Mouse (Mus musculus): Measurements from ENCODE around the gene Sash3. TPM values are rescaled to one million over a fixed set of nuclear protein-coding genes. Genes with fewer than 3 reads are reported as not detected.

Sash3 gene
- 2.3 and 2.7 TPM in 2 replicates for polyA plus RNA-seq (2015; fragmentation: Nextera tagmentation; extraction: Ambion mirVana)

DNA sequence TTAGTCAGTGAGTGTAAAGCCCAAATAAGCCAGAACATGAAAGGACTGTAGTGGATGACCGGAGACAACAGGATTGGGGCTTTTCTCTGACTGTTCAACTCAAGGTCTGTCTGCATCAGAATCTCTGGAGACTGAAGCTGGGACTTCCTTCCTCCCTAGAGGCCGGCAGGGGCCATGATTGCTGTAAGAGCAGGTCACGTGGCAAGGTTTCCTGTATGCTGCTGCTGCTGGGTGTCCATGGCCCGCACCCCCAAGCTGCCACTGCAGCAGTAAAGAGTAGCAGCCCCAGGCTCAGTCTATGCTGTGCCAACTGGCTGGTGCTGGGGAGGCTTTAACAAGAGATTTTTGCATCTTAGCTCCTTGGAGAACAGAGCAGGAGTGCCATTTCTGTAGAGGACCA lies at the start of gene Sash3:
Gene Sash3 (plus strand): TSS at position 175 of the 400 bp plus-strand sequence.

DNA sequence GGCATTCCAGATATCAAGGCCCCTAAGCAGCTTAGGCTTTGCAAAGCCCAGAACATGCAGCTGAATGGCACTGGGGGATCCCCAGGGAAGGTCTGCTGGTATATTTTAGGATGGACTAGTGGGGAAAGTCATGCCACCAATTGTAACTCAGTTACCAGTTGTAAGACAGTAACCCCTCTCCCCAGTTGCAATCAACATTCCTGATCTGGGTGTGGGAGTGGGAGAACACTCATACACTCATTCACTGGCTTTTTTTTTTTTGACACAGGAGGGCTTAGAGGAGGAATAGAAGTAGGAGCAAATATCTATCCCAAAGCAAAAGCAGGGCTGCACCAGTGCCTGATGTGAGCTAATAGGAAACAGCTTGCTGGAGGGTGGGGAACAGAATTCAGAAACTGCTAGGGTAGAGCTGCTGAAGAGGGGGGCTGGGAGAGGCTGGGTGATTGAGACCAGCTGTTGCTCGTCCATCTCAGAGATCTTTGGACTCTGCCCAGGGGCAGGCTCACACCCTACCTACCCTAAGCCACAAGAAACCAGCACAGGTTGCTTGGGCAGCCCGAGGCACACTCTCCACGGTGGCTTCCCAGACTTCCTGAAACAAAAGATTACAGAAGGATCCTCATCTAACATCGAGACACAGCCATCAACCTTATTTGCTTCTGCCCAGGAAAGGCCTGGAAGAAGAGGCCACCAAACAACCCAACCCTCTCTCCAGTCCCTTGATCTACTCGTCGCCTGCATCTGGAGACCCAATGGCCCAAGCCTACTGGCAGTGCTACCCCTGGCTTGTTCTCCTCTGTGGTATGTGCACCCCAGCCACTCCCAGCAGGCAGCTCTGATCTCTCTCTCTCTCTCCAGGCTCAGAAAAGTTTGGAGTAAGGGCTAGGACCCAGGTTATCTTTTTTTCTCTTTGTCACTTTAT lies 37.6 kb upstream of the Sash3 start, which contains the start of gene Xpnpep2:
Gene Xpnpep2 (plus strand): TSS at position 332 of the 922 bp plus-strand sequence.

DNA sequence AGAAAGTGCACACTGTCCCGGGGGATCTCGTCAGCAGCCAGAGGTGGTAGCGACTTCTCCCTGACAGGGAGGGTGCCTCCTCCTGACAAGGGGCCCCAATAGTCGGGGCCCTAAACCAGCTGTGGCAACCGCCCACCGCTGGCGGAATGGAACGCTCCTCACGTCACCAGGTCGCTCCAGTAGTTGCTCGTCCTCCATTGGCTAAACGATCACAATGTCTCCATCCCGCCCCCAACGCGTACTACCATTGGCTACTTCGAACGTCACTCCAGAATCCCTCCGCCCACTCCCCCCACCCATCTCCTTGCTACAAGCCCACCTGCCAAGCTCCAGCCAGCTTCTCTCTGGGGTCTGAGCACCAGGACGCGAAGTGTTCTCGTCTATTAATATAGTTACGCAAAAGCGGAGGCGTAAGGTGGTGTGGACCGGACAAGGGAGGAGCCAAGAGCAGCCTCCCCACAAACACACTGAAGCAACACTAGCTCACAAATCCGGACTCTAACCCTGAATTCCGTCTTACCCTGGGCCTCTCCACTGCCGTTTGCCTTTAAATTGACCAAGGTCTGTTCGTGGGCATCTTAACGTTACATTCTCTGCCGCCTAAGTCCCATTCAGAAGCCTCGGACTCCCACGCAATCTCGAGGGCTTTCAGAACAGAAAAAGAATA lies 62.4 kb downstream of the Sash3 start, which contains the start of gene Zdhhc9:
Gene Zdhhc9 (minus strand): TSS at position 360 of the 667 bp plus-strand sequence.

Other genes starting within 250 kb of the Sash3 start
- 16.5 and 26.2 TPM in 2 replicates for gene Ocrl, start 234.0 kb upstream of the Sash3 start, polyA plus RNA-seq (2015; fragmentation: Nextera tagmentation; extraction: Ambion mirVana)
- 1.2 and 2.5 TPM in 2 replicates for gene Apln, start 111.6 kb upstream of the Sash3 start, polyA plus RNA-seq (2015; fragmentation: Nextera tagmentation; extraction: Ambion mirVana)
- gene Xpnpep2, start 37.7 kb upstream of the Sash3 start, polyA plus RNA-seq (2015; fragmentation: Nextera tagmentation; extraction: Ambion mirVana), result 1.3 and 1.8 TPM in 2 replicates
- 1.7 and 2.6 TPM in 2 replicates for gene Zdhhc9, start 62.4 kb downstream of the Sash3 start, polyA plus RNA-seq (2015; fragmentation: Nextera tagmentation; extraction: Ambion mirVana)
- gene Utp14a, start 110.4 kb downstream of the Sash3 start, polyA plus RNA-seq (2015; fragmentation: Nextera tagmentation; extraction: Ambion mirVana), result 8.5 and 9.6 TPM in 2 replicates
- gene Bcorl1, start 194.9 kb downstream of the Sash3 start, polyA plus RNA-seq (2015; fragmentation: Nextera tagmentation; extraction: Ambion mirVana), result 1.9 and 2.5 TPM in 2 replicates